Mouse (Mus musculus) brain, embryonic 14.5 days (tissue): ENCODE measurements at regions not wholly inside any gene's neighbourhood (a gene's known extent, or its start where the extent isn't known, plus 50 kb on each side); places are given as distances from the start of the nearest gene placed in this dataset.

ENCODE experiments used
- CTCF ChIP-seq: fragments of 200-500 bp; IDR thresholded peaks from 2 replicates; pipeline ENCODE4 v1.5.1; 2012; ENCODE audit warnings: inconsistent platforms, mild to moderate bottlenecking, moderate library complexity, borderline replicate concordance; ENCODE audit not compliant: insufficient read depth, insufficient read length; ENCODE audit errors: extremely low read depth
- POLR2A ChIP-seq: fragments of 200-500 bp; IDR thresholded peaks from 2 replicates; pipeline ENCODE4 v1.6.1; 2012; ENCODE audit warnings: mild to moderate bottlenecking, inconsistent platforms, borderline replicate concordance; ENCODE audit not compliant: poor library complexity, insufficient read depth, insufficient read length, severe bottlenecking; ENCODE audit errors: extremely low read depth

DNA sequence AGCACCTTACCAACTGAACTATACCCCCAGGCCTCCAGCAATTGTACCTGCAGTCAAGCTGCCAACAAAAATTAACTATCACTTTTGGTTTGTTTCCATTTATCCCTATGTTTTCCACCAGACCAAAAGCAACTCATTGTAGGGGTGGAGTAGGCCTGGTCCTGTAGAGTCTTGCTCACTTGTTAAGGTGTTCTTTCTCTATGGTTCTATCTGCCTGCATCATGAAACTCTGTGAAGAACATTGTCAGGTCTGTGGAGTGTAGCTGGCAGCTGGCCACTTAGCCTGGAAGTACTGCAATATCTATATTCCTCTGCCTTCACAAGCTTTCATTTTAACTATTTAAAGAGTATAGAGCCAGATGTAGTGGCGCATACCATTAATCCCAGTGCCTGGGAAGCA lies 149.6 kb upstream of the Map3k1 start:
- TF ChIP-seq CTCF (no peak), POLR2A (no peak)
